Mouse (Mus musculus) kidney, postnatal 0 days (tissue): Measurements from ENCODE around the gene Ubr1. TPM values are rescaled to one million over a fixed set of nuclear protein-coding genes. Genes with fewer than 3 reads are reported as not detected.

Source experiments
- ATAC-seq: fragments of 200-750 bp; cut with Nextera tagmentation; replicated peaks from 2 replicates; pipeline ENCODE4 v1.8.0; 2017; ENCODE audit warnings: low read depth, moderate number of reproducible peaks, moderate TSS enrichment, moderate library complexity; ENCODE audit not compliant: low FRiP score
- DNase-seq: peaks from one replicate; pipeline ENCODE4 v3.0.0-alpha.2; 2016; ENCODE audit warnings: low spot score
- H3K27ac ChIP-seq: fragments of 300-500 bp; sonication (generic); 2 replicates; pipeline ENCODE4 v1.5.1; 2014; ENCODE audit warnings: mild to moderate bottlenecking
- H3K27me3 ChIP-seq: fragments of 300-500 bp; sonication (generic); 2 replicates; pipeline ENCODE4 v1.6.1; 2014; ENCODE audit warnings: low read length, mixed read lengths; ENCODE audit not compliant: insufficient read depth
- H3K36me3 ChIP-seq: fragments of 300-500 bp; sonication (generic); 2 replicates; pipeline ENCODE4 v1.6.1; 2014; ENCODE audit warnings: low read length, mixed read lengths; ENCODE audit not compliant: insufficient read depth
- H3K4me1 ChIP-seq: fragments of 300-500 bp; sonication (generic); replicated peaks from 2 replicates; pipeline ENCODE4 v1.6.1; 2014; ENCODE audit warnings: antibody characterized with exemption, low read length, mixed read lengths; ENCODE audit not compliant: insufficient read depth
- H3K4me2 ChIP-seq: fragments of 300-500 bp; sonication (generic); 2 replicates; pipeline ENCODE4 v1.6.1; 2014; ENCODE audit warnings: mild to moderate bottlenecking, low read length, moderate library complexity, mixed read lengths
- H3K4me3 ChIP-seq: fragments of 300-500 bp; sonication (generic); replicated peaks from 2 replicates; pipeline ENCODE4 v1.5.1; 2014; ENCODE audit warnings: low read depth, low read length
- H3K9ac ChIP-seq: fragments of 300-500 bp; sonication (generic); 2 replicates; pipeline ENCODE4 v1.6.1; 2014; ENCODE audit warnings: low read depth, low read length
- H3K9me3 ChIP-seq: fragments of 300-500 bp; sonication (generic); replicated peaks from 2 replicates; pipeline ENCODE4 v1.6.1; 2016; ENCODE audit warnings: low read length, inconsistent platforms, mixed read lengths
- CTCF ChIP-seq: IDR thresholded peaks from 2 replicates; pipeline ENCODE4 v1.5.1; 2016; ENCODE audit warnings: antibody characterized with exemption, low read depth, mild to moderate bottlenecking, moderate library complexity
- WGBS: fragments of 180-500 bp; shearing (Covaris S2); extraction: QIAGEN DNeasy Blood & Tissue Kit; methylation state at CpG from one replicate; pipeline ENCODE4 v1.1.7; 2014; 5-methylcytosine and 5-hydroxymethylcytosine counted together
- polyA plus RNA-seq: library from polyadenylated mRNA; unstranded; fragments of >200 nt; fragmentation: Nextera tagmentation; extraction: Ambion mirVana; gene quantifications from 2 replicates; pipeline ENCODE4 v1.2.1, GENCODE M21; 2015

Gene Ubr1
- 16.2 and 18.6 TPM in 2 replicates for polyA plus RNA-seq

- peak; percentile 19; the same call in 1 of the 2 replicates for TF ChIP-seq CTCF
- Histone ChIP-seq H3K36me3 (no peaks in the 10 kb centered on the region), H3K4me2 (peak within 1 kb of the TSS; percentile 80), H3K4me3 (peak within 1 kb of the TSS; percentile 90), H3K9me3 (no peaks in the 10 kb centered on the region), H3K4me1 (peaks cover 4% of the 10 kb centered on the region; the same call in 1 of the 2 replicates), H3K27ac (peak within 1 kb of the TSS; percentile 88), H3K27me3 (no peaks in the 10 kb centered on the region), H3K9ac (peak within 1 kb of the TSS; percentile 86)
- WGBS = 0% methylated on average over 39 of the region's 39 CpGs
- ATAC-seq (peak; percentile 89), DNase-seq (peak; percentile 94)
Measured at GRCm38 (mm10) chr2:120970559-120971080, at the start of gene Ubr1. Gene Ubr1 (minus strand): TSS chr2:120970715.

- Histone ChIP-seq H3K27ac (no peak overlapping the region), H3K9ac (no peak overlapping the region), H3K4me2 (no peak overlapping the region), H3K27me3 (no peaks in the 10 kb centered on the region), H3K4me3 (no peak overlapping the region), H3K9me3 (no peaks in the 10 kb centered on the region), H3K4me1 (no peaks in the 10 kb centered on the region), H3K36me3 (peaks cover 18% of the 10 kb centered on the region)
- no peak for ATAC-seq
- no peak for DNase-seq
- 91% methylated on average over 1 of the region's 1 CpGs for WGBS
- TF ChIP-seq CTCF = no peak
Measured at GRCm38 (mm10) chr2:121017151-121017550, 46.6 kb upstream of the Ubr1 start.

GRCm38 (mm10) chr2:121016226-121016625 is 45.7 kb upstream of the Ubr1 start:
- Histone ChIP-seq H3K4me3 (no peak overlapping the region), H3K4me1 (no peaks in the 10 kb centered on the region), H3K4me2 (no peak overlapping the region), H3K36me3 (peaks cover 22% of the 10 kb centered on the region), H3K9me3 (no peaks in the 10 kb centered on the region), H3K27ac (no peak overlapping the region), H3K9ac (no peak overlapping the region), H3K27me3 (no peaks in the 10 kb centered on the region)
- ATAC-seq (no peak), DNase-seq (peak; percentile 41)
- no peak for TF ChIP-seq CTCF
- 80% methylated on average over 9 of the region's 9 CpGs for WGBS

- no peak for ATAC-seq
- H3K4me2 ChIP-seq = no peak overlapping the region
- no peak for TF ChIP-seq CTCF
- H3K4me3 ChIP-seq = no peak overlapping the region
- no peak overlapping the region for H3K9ac ChIP-seq
- H3K36me3 ChIP-seq = peaks cover 22% of the 10 kb centered on the region
- no peaks in the 10 kb centered on the region for H3K9me3 ChIP-seq
- no peaks in the 10 kb centered on the region for H3K4me1 ChIP-seq
- DNase-seq = no peak
- H3K27ac ChIP-seq = no peak overlapping the region
- 89% methylated on average over 2 of the region's 2 CpGs for WGBS
- H3K27me3 ChIP-seq = no peaks in the 10 kb centered on the region
Measured at GRCm38 (mm10) chr2:121015507-121015906, 45.0 kb upstream of the Ubr1 start.

- no peak overlapping the region for H3K27ac ChIP-seq
- no peak for ATAC-seq
- no peaks in the 10 kb centered on the region for H3K9me3 ChIP-seq
- H3K9ac ChIP-seq = no peak overlapping the region
- no peaks in the 10 kb centered on the region for H3K27me3 ChIP-seq
- H3K4me3 ChIP-seq = no peak overlapping the region
- H3K4me1 ChIP-seq = 0 out of 2 replicates have a peak, but pooled peaks cover 9% of the 10 kb centered on the region
- no peak overlapping the region for H3K4me2 ChIP-seq
- no peak for TF ChIP-seq CTCF
- 92% methylated on average over 9 of the region's 9 CpGs for WGBS
- DNase-seq = no peak
- peaks cover 25% of the 10 kb centered on the region for H3K36me3 ChIP-seq
Measured at GRCm38 (mm10) chr2:121012676-121013075, 42.2 kb upstream of the Ubr1 start.

- TF ChIP-seq CTCF = no peak
- Histone ChIP-seq H3K27me3 (no peaks in the 10 kb centered on the region), H3K9ac (peak overlapping the region; percentile 65), H3K4me2 (peak overlapping the region; percentile 71), H3K9me3 (no peaks in the 10 kb centered on the region), H3K36me3 (peaks cover 16% of the 10 kb centered on the region; the same call in 1 of the 2 replicates), H3K4me3 (peak overlapping the region; percentile 65), H3K27ac (no peak overlapping the region), H3K4me1 (0 out of 2 replicates have a peak, but pooled peaks cover 9% of the 10 kb centered on the region)
- ATAC-seq (no peak), DNase-seq (no peak)
- 24% methylated on average over 5 of the region's 5 CpGs for WGBS
Measured at GRCm38 (mm10) chr2:121009071-121009677, 38.7 kb upstream of the Ubr1 start.
